Mouse (Mus musculus): ENCODE data around the gene Msmb. TPM values are rescaled to one million over a fixed set of nuclear protein-coding genes. Genes with fewer than 3 reads are reported as not detected.
"Not testable (repeated sequence)": the region's sequence is repeated elsewhere in the genome, so short reads cannot be mapped to it uniquely, and the experiment has no call there.

Msmb gene
- polyA plus RNA-seq, 1 experiment from 2014 or later, result not detected

DNA sequence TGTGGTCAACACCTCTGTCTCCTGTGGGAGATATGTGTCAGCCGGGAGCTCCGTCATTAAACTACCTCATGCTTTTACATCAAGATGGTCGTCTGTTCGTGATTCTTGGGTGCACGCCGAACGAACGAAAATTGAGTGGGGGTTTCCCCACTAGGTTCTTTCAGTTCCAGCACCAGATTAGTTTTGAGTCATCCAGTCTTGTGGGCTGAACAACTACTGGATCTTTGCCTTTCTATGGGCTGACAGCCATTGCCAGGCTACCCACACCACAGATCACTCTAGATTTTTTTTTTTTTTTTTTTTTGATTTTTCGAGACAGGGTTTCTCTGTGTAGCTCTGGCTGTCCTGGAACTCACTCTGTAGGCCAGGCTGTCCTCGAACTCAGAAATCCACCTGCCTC is 29.7 kb upstream of the Msmb start:
- not testable (repeated sequence) for DNase-seq (ENCODE audit: low spot score); ATAC-seq (ENCODE audit: low FRiP score); H3K4me1 ChIP-seq (replicated peaks; ENCODE audit: control insufficient read depth, insufficient read depth, low read length); H3K9ac ChIP-seq; H3K4me3 ChIP-seq (replicated peaks; ENCODE audit: low read length); H3K4me2 ChIP-seq (replicated peaks); H3K9me3 ChIP-seq (ENCODE audit: control insufficient read depth, low read length); H3K36me3 ChIP-seq (replicated peaks; ENCODE audit: control insufficient read depth, insufficient read depth); H3K27ac ChIP-seq; H3K27me3 ChIP-seq (ENCODE audit: control insufficient read depth, insufficient read depth, low read length)
- WGBS, result 92% methylated on average over 9 of the region's 10 CpGs

DNA sequence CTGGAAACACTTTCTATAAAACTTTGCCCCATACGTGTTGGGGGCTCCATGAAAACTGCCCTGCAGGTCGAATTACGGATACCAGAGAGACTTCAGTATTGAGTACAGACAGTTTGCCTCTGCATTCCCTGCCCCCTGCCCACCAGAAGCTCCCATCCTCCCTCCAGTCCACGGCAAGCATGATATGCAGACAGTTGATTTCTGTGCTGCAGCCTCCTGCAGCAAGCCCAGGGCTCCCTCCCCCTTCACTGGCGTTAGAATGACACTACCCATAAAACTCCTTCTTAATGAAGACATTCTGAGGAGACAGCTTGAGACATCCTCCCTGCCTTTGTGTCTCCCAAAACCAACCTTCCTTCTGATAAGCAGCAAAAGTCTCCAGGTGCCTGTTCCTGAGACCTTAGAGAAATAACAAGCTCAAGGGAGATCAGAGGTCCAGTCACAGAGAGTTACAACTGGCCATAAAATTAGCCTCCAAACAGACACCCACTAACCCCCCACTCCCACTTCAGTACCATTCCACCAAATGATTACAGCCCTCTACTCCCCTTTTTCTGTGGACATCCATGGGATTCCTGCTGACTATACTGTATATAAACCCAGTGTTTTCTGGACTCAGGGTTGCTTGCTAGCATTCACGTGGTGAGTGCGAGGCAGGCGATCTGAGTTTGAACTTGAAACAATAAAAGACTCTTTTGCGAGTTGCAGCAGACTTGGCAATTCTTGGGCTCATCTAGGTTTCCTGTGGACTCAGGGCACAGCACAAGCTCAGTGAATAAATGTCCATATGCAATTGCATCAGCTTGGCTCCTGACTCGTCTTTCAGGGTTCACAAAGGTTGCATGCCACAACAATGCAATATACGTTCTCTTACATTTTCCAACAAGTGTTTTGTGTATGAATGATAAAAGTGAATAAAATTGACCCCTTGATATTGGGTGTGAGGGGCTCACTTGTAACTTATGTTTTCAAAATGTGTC is 20.6 kb upstream of the Msmb start:
- no peaks in the 10 kb centered on the region for H3K27me3 ChIP-seq (ENCODE audit: control insufficient read depth, insufficient read depth, low read length)
- H3K9me3 ChIP-seq (ENCODE audit: control insufficient read depth, low read length), result no peaks in the 10 kb centered on the region
- H3K9ac ChIP-seq, result no peak overlapping the region
- H3K27ac ChIP-seq, result no peak overlapping the region
- H3K36me3 ChIP-seq (replicated peaks; ENCODE audit: control insufficient read depth, insufficient read depth), result no peaks in the 10 kb centered on the region
- WGBS, result 72% methylated on average over 11 of the region's 11 CpGs
- no peak overlapping the region for H3K4me2 ChIP-seq (replicated peaks)
- no peaks in the 10 kb centered on the region for H3K4me1 ChIP-seq (replicated peaks; ENCODE audit: control insufficient read depth, insufficient read depth, low read length)
- DNase-seq (ENCODE audit: low spot score), result no peak
- no peak overlapping the region for H3K4me3 ChIP-seq (replicated peaks; ENCODE audit: low read length)
- ATAC-seq (ENCODE audit: low FRiP score), result no peak

DNA sequence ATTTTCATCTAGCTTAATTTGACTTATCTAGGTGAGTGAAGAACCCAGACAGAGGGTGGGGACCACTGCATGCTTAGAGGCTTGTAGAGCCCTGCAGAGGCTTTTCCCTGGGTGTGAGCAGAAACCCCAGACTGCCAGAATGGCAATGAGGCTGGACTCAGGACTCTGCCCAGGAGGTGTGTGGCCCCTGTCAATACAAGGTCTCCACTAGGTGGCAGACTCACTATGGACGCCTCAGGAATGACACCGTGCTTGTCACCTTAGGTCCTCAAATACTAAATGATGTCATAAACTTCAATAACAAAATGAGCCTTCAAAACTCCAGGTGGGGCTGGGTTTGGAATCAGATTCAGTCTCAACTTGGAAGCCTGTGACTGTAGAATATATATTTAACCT is 19.9 kb upstream of the Msmb start:
- H3K27me3 ChIP-seq (ENCODE audit: control insufficient read depth, insufficient read depth, low read length), result no peaks in the 10 kb centered on the region
- H3K27ac ChIP-seq, result no peak overlapping the region
- H3K4me2 ChIP-seq (replicated peaks), result no peak overlapping the region
- H3K36me3 ChIP-seq (replicated peaks; ENCODE audit: control insufficient read depth, insufficient read depth), result no peaks in the 10 kb centered on the region
- WGBS, result 44% methylated on average over 2 of the region's 2 CpGs
- no peak overlapping the region for H3K9ac ChIP-seq
- no peak for DNase-seq (ENCODE audit: low spot score)
- no peak for ATAC-seq (ENCODE audit: low FRiP score)
- H3K4me3 ChIP-seq (replicated peaks; ENCODE audit: low read length), result no peak overlapping the region
- H3K9me3 ChIP-seq (ENCODE audit: control insufficient read depth, low read length), result no peaks in the 10 kb centered on the region
- H3K4me1 ChIP-seq (replicated peaks; ENCODE audit: control insufficient read depth, insufficient read depth, low read length), result no peaks in the 10 kb centered on the region

DNA sequence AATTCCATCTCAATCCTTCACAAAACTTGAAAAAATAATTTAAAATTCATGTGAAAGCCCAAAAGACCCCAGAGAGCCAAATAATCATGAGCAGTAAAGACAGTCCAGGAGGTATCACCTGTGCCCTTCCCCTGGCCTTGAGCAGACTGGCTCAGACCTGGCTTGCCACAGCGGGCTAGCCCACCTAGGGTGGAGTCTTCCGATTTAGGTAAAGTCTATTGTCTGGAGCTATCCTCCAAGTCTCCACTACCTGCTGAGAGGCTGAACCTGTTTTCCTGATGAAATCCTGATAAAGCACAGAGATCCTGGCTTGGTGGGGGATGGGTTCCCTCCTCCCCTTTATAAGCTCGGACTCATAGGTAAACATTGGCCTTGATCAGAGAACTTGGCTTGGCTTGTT is 17.6 kb upstream of the Msmb start:
- Histone ChIP-seq H3K4me2 (replicated peaks) (no peak overlapping the region), H3K27ac (no peak overlapping the region), H3K9me3 (ENCODE audit: control insufficient read depth, low read length) (no peaks in the 10 kb centered on the region), H3K9ac (no peak overlapping the region), H3K4me3 (replicated peaks; ENCODE audit: low read length) (no peak overlapping the region), H3K4me1 (replicated peaks; ENCODE audit: control insufficient read depth, insufficient read depth, low read length) (no peaks in the 10 kb centered on the region), H3K27me3 (ENCODE audit: control insufficient read depth, insufficient read depth, low read length) (no peaks in the 10 kb centered on the region), H3K36me3 (replicated peaks; ENCODE audit: control insufficient read depth, insufficient read depth) (no peaks in the 10 kb centered on the region)
- WGBS, result 70% methylated on average over 3 of the region's 3 CpGs
- no peak for ATAC-seq (ENCODE audit: low FRiP score)
- DNase-seq (ENCODE audit: low spot score), result no peak

DNA sequence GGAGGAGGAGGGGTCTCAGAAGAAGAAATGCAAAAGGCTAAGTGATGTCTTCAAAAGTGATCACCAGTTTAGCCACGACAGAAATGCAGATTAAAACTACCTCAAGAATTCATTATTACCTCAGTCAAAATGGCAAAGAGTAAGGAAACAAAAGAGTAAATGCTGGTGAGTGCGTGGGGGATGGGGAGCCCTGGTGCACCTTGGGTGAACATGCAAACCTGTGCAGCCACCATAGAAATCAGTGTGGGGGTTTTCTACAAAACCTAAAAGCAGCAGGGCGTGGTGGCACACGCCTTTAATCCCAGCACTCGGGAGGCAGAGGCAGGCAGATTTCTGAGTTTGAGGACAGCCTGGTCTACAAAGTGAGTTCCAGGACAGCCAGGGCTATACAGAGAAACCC is 16.6 kb upstream of the Msmb start:
- H3K9ac ChIP-seq; DNase-seq (ENCODE audit: low spot score); H3K9me3 ChIP-seq (ENCODE audit: control insufficient read depth, low read length); H3K27me3 ChIP-seq (ENCODE audit: control insufficient read depth, insufficient read depth, low read length); H3K4me2 ChIP-seq (replicated peaks); ATAC-seq (ENCODE audit: low FRiP score); H3K27ac ChIP-seq; H3K4me1 ChIP-seq (replicated peaks; ENCODE audit: control insufficient read depth, insufficient read depth, low read length); H3K36me3 ChIP-seq (replicated peaks; ENCODE audit: control insufficient read depth, insufficient read depth); H3K4me3 ChIP-seq (replicated peaks; ENCODE audit: low read length): not testable (repeated sequence)
- 88% methylated on average over 5 of the region's 5 CpGs for WGBS

DNA sequence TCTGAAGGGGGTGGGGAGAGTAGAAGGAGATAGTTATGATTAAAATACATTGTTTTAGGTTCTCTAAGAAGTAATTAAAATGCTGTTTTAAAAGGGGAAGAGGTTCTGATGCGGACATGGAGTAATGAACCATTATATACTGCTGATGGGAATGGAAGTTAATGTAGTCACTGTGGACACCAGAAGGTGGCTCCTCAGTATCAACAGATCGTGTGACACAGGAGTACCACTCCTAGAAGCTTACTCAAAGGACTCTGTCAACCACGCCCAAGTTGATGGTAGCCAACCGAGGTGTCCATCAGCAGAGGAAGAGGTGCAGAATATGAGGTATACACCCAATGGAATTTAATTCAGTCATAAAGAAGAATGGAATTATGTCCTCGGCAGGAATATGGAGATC is 13.4 kb upstream of the Msmb start:
- Histone ChIP-seq H3K27ac (no peak overlapping the region), H3K9ac (no peak overlapping the region), H3K4me2 (replicated peaks) (no peak overlapping the region), H3K36me3 (replicated peaks; ENCODE audit: control insufficient read depth, insufficient read depth) (no peaks in the 10 kb centered on the region), H3K4me1 (replicated peaks; ENCODE audit: control insufficient read depth, insufficient read depth, low read length) (no peaks in the 10 kb centered on the region), H3K9me3 (ENCODE audit: control insufficient read depth, low read length) (no peaks in the 10 kb centered on the region), H3K27me3 (ENCODE audit: control insufficient read depth, insufficient read depth, low read length) (no peaks in the 10 kb centered on the region), H3K4me3 (replicated peaks; ENCODE audit: low read length) (no peak overlapping the region)
- 86% methylated on average over 5 of the region's 5 CpGs for WGBS
- no peak for DNase-seq (ENCODE audit: low spot score)
- no peak for ATAC-seq (ENCODE audit: low FRiP score)

DNA sequence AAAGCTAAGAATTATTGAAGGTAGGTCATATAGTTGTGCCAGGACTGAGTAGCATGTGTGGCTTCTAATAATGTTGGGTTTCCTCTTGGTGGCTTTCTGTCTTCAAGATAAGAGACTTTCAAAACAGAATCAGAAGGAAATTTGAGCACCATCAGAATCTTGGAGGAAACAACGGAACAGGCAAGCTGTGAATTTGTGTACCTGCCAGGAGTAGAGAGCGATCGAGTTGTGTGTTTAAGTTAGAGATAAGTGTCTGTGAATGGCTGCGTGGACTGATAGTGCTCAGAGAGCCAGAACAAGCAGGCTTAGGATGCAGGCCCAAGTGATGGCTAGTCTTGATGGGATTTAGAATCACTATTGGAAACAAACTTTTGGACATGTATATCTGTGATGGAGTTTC is 10.0 kb upstream of the Msmb start:
- no peaks in the 10 kb centered on the region for H3K36me3 ChIP-seq (replicated peaks; ENCODE audit: control insufficient read depth, insufficient read depth)
- no peak overlapping the region for H3K9ac ChIP-seq
- WGBS, result 91% methylated on average over 4 of the region's 4 CpGs
- DNase-seq (ENCODE audit: low spot score), result no peak
- H3K9me3 ChIP-seq (ENCODE audit: control insufficient read depth, low read length), result no peaks in the 10 kb centered on the region
- H3K4me1 ChIP-seq (replicated peaks; ENCODE audit: control insufficient read depth, insufficient read depth, low read length), result no peaks in the 10 kb centered on the region
- no peak overlapping the region for H3K4me3 ChIP-seq (replicated peaks; ENCODE audit: low read length)
- H3K4me2 ChIP-seq (replicated peaks), result no peak overlapping the region
- H3K27ac ChIP-seq, result no peak overlapping the region
- H3K27me3 ChIP-seq (ENCODE audit: control insufficient read depth, insufficient read depth, low read length), result no peaks in the 10 kb centered on the region
- ATAC-seq (ENCODE audit: low FRiP score), result no peak

DNA sequence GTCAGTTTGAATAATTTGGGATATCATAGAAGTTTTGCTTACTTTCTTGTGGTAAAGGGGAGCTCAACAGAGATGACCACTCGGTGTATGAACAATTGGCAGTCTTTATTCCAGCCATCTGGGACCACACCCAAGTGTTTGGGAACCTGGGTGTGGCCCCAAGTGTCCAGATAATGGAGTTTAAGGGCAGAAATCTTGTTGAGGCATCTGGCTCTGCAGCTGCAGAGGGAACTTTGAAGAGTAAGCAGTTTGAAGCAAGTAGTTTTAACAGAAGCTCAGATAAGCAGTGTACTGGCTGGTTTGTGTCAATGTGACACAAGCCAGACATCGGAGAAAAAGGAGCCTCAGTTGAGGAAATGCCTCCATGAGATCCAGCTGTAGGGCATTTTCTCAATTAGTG is 7.5 kb upstream of the Msmb start:
- Histone ChIP-seq H3K9ac (no peak overlapping the region), H3K27ac (no peak overlapping the region), H3K9me3 (ENCODE audit: control insufficient read depth, low read length) (no peaks in the 10 kb centered on the region), H3K4me2 (replicated peaks) (no peak overlapping the region), H3K36me3 (replicated peaks; ENCODE audit: control insufficient read depth, insufficient read depth) (no peaks in the 10 kb centered on the region), H3K4me1 (replicated peaks; ENCODE audit: control insufficient read depth, insufficient read depth, low read length) (no peaks in the 10 kb centered on the region), H3K27me3 (ENCODE audit: control insufficient read depth, insufficient read depth, low read length) (no peaks in the 10 kb centered on the region), H3K4me3 (replicated peaks; ENCODE audit: low read length) (no peak overlapping the region)
- ATAC-seq (ENCODE audit: low FRiP score) (no peak), DNase-seq (ENCODE audit: low spot score) (no peak)
- 93% methylated on average over 2 of the region's 2 CpGs for WGBS

DNA sequence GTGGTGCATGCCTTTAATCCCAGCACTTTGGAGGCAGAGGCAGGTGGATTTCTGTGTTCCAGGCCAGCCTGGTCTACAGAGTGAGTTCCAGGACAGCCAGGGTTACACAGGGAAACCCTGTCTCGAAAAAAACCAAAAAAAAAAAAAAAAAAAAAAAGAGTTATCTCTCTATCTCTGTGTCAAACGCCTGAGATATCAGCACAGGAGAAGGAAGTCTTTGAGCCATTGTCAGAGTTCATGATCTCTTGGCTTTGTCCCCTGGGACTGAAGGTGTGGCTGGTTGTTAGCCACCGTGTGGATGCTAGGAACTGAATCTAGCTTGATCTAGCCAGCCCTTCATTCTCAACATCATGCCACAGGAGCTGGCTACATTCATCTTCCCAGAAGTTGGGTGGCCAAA is 5.4 kb upstream of the Msmb start:
- not testable (repeated sequence) for H3K4me1 ChIP-seq (replicated peaks; ENCODE audit: control insufficient read depth, insufficient read depth, low read length)

More for the DNA sequence above, 5.4 kb upstream of the Msmb start:
- DNase-seq (ENCODE audit: low spot score); H3K9ac ChIP-seq; H3K27me3 ChIP-seq (ENCODE audit: control insufficient read depth, insufficient read depth, low read length); H3K36me3 ChIP-seq (replicated peaks; ENCODE audit: control insufficient read depth, insufficient read depth); ATAC-seq (ENCODE audit: low FRiP score); H3K4me3 ChIP-seq (replicated peaks; ENCODE audit: low read length); H3K4me2 ChIP-seq (replicated peaks); H3K27ac ChIP-seq; H3K9me3 ChIP-seq (ENCODE audit: control insufficient read depth, low read length): not testable (repeated sequence)
- WGBS, result 68% methylated on average over 3 of the region's 3 CpGs

Measured in hindbrain, embryonic 14.5 days (tissue).